Mouse (Mus musculus) layer of hippocampus, adult 2 months (tissue): Measurements from ENCODE around the gene Syt15. TPM values are rescaled to one million over a fixed set of nuclear protein-coding genes. Genes with fewer than 3 reads are reported as not detected.
A peak's percentile ranks its signal among the peaks of the same experiment; 100 is the strongest.
"Not testable (repeated sequence)": the region's sequence is repeated elsewhere in the genome, so short reads cannot be mapped to it uniquely, and the experiment has no call there.

Source experiments
- DNase-seq, 2 experiments: peaks; one replicate each; pipeline ENCODE4 v3.0.0; 2022; ENCODE audit warnings: low spot score in 2 of 2
- H3K27ac ChIP-seq: fragments of 200-600 bp; 2 replicates; pipeline ENCODE4 v1.8.1; 2022
- H3K4me3 ChIP-seq: fragments of 200-600 bp; 2 replicates; pipeline ENCODE4 v1.8.1; 2022; ENCODE audit warnings: mild to moderate bottlenecking
- CTCF ChIP-seq: fragments of 200-600 bp; conservative IDR thresholded peaks from 2 replicates; pipeline ENCODE4 v1.8.1; 2022; ENCODE audit warnings: antibody characterized with exemption, mild to moderate bottlenecking, moderate library complexity
- total RNA-seq, 2 experiments: library from RNA; stranded (reverse); gene quantifications; 2 replicates each; pipeline ENCODE4 v1.2.3; 2021

Syt15 gene
- total RNA-seq, 2 experiments from 2014 or later: 0.46 to 0.52 TPM

- no peak for DNase-seq
- TF ChIP-seq CTCF: no peak
- H3K27ac ChIP-seq: no peak overlapping the region
- no peak overlapping the region for H3K4me3 ChIP-seq
Observed at GRCm38 (mm10) chr14:34233846-34234245, 14.5 kb downstream of the Syt15 start.

GRCm38 (mm10) chr14:34234630-34235380 lies 15.4 kb downstream of the Syt15 start:
- peak; percentile 37 to 44 for DNase-seq
- no peak overlapping the region for H3K27ac ChIP-seq
- peak; percentile 86 for TF ChIP-seq CTCF
- peak overlapping the region; percentile 34 for H3K4me3 ChIP-seq

GRCm38 (mm10) chr14:34240263-34240662 lies 20.9 kb downstream of the Syt15 start:
- DNase-seq: no peak
- Histone ChIP-seq H3K27ac (no peak overlapping the region), H3K4me3 (no peak overlapping the region)
- TF ChIP-seq CTCF: no peak

- no peak for DNase-seq
- TF ChIP-seq CTCF: no peak
- H3K4me3 ChIP-seq: no peak overlapping the region
- H3K27ac ChIP-seq: no peak overlapping the region
Observed at GRCm38 (mm10) chr14:34240676-34241075, 21.3 kb downstream of the Syt15 start.

GRCm38 (mm10) chr14:34252470-34253145 lies 33.2 kb downstream of the Syt15 start:
- no peak for DNase-seq
- Histone ChIP-seq H3K27ac (no peak overlapping the region), H3K4me3 (no peak overlapping the region)
- no peak for TF ChIP-seq CTCF

- DNase-seq: no peak
- Histone ChIP-seq H3K4me3 (no peak overlapping the region), H3K27ac (no peak overlapping the region)
- no peak for TF ChIP-seq CTCF
Observed at GRCm38 (mm10) chr14:34253261-34253660, 33.9 kb downstream of the Syt15 start.

- H3K27ac ChIP-seq, DNase-seq: not testable (repeated sequence)
Observed at GRCm38 (mm10) chr14:34258525-34258924, 39.1 kb downstream of the Syt15 start.

GRCm38 (mm10) chr14:34268046-34268445 lies 48.7 kb downstream of the Syt15 start:
- no peak for TF ChIP-seq CTCF
- Histone ChIP-seq H3K27ac (no peak overlapping the region), H3K4me3 (no peak overlapping the region)
- no peak for DNase-seq

More at GRCm38 (mm10) chr14:34258525-34258924, 39.1 kb downstream of the Syt15 start:
- H3K4me3 ChIP-seq: not testable (repeated sequence)

- no peak overlapping the region for H3K4me3 ChIP-seq
- H3K27ac ChIP-seq: no peak overlapping the region
- TF ChIP-seq CTCF: peak; percentile 90
- no peak for DNase-seq
Observed at GRCm38 (mm10) chr14:34273280-34273679, 53.9 kb downstream of the Syt15 start.

- no peak for TF ChIP-seq CTCF
- no peak overlapping the region for H3K4me3 ChIP-seq
- DNase-seq: no peak
Observed at GRCm38 (mm10) chr14:34274141-34274540, 54.7 kb downstream of the Syt15 start.

GRCm38 (mm10) chr14:34275225-34275624 lies 55.8 kb downstream of the Syt15 start:
- Histone ChIP-seq H3K4me3 (no peak overlapping the region), H3K27ac (no peak overlapping the region)
- TF ChIP-seq CTCF: no peak
- DNase-seq: no peak

More at GRCm38 (mm10) chr14:34274141-34274540, 54.7 kb downstream of the Syt15 start:
- no peak overlapping the region for H3K27ac ChIP-seq

- H3K4me3 ChIP-seq: no peak overlapping the region
- DNase-seq: no peak
- no peak overlapping the region for H3K27ac ChIP-seq
- no peak for TF ChIP-seq CTCF
Observed at GRCm38 (mm10) chr14:34279726-34280125, 60.3 kb downstream of the Syt15 start.

Other genes with a start within 250 kb of the Syt15 start
- 1 to 10 TPM; 4.3 to 5.0 TPM for gene Zfp488, start 240.8 kb upstream of the Syt15 start, total RNA-seq
- not detected for gene Gm30083, start 204.4 kb upstream of the Syt15 start, total RNA-seq
- not detected for gene Gm5460, start 202.8 kb upstream of the Syt15 start, total RNA-seq
- gene Antxrl, start 166.9 kb upstream of the Syt15 start, total RNA-seq: not detected
- gene Anxa8, start 133.6 kb upstream of the Syt15 start, total RNA-seq: under 1 TPM; 0.47 to 0.61 TPM
- gene A630023A22Rik, start 116.8 kb upstream of the Syt15 start, total RNA-seq: not detected
- gene Npy4r, start 67.1 kb upstream of the Syt15 start, total RNA-seq: not detected
- gene Gprin2, start 17.9 kb upstream of the Syt15 start, total RNA-seq: 1 to 10 TPM; 1.3 to 2.6 TPM
- gene Shld2, start 90.9 kb downstream of the Syt15 start, total RNA-seq: 10 to 100 TPM; 13.0 to 15.5 TPM
- gene Glud1, start 91.1 kb downstream of the Syt15 start, total RNA-seq: 100 to 1,000 TPM; 316 to 317 TPM
- not detected for gene Fam25c, start 135.8 kb downstream of the Syt15 start, total RNA-seq
- gene Sncg, start 155.2 kb downstream of the Syt15 start, total RNA-seq: 1 to 10 TPM; 4.8 to 6.7 TPM
- gene Mmrn2, start 155.9 kb downstream of the Syt15 start, total RNA-seq: 1 to 10 TPM; 3.9 to 4.0 TPM